Mouse (Mus musculus) cerebellum, adult 2 months (tissue): ENCODE measurements around the gene Lrrc56.

Experiments
- CTCF ChIP-seq: fragments of 200-500 bp; IDR thresholded peaks from 2 replicates; pipeline ENCODE4 v1.5.1; 2011; ENCODE audit warnings: low read depth, mild to moderate bottlenecking, control low read depth, low read length, moderate library complexity, borderline replicate concordance; ENCODE audit not compliant: insufficient read depth
- POLR2A ChIP-seq: fragments of 200-500 bp; IDR thresholded peaks from 2 replicates; pipeline ENCODE4 v1.6.1; 2011; ENCODE audit warnings: low read length, control low read depth, borderline replicate concordance; ENCODE audit not compliant: insufficient read depth

DNA sequence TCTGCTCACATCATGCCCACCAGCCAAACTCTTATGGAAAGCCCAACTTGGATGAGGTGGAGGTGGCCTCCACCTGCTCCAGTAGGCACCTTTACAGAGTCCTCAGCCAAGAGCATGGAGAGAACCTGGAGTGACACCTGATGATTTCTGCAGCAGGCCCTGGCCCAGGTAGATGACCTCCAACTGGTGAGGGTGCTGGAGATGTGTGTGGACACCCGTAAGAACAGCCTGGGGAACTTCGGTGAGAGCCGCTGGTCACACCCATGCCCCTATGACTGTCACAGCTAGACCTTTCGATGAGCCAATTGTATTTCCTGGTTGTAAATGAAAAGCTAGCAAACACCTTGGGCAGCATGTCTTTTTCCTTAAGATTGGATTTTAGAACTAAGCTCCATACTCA, 4.2 kb downstream of the Lrrc56 start:
- TF ChIP-seq CTCF (no peak), POLR2A (no peak)
